Mouse (Mus musculus) embryonic facial prominence, embryonic 13.5 days (tissue): ENCODE measurements around the gene Cpeb1. TPM values are rescaled to one million over a fixed set of nuclear protein-coding genes. Genes with fewer than 3 reads are reported as not detected.
"Not testable (repeated sequence)": the region's sequence is repeated elsewhere in the genome, so short reads cannot be mapped to it uniquely, and the experiment has no call there.

ENCODE experiments used
- ATAC-seq: fragments of 200-750 bp; cut with Nextera tagmentation; 2 replicates; pipeline ENCODE4 v1.8.0; 2017; ENCODE audit warnings: low read depth; ENCODE audit not compliant: insufficient number of reproducible peaks, insufficient read depth, low FRiP score, low TSS enrichment
- H3K27ac ChIP-seq: fragments of 300-500 bp; sonication (generic); 2 replicates; pipeline ENCODE4 v1.5.1; 2015; ENCODE audit warnings: moderate library complexity, mild to moderate bottlenecking, inconsistent platforms
- H3K27me3 ChIP-seq: fragments of 300-500 bp; sonication (generic); 2 replicates; pipeline ENCODE4 v1.6.1; 2015; ENCODE audit warnings: mild to moderate bottlenecking, inconsistent platforms
- H3K36me3 ChIP-seq: fragments of 300-500 bp; sonication (generic); 2 replicates; pipeline ENCODE4 v1.6.1; 2015; ENCODE audit warnings: mild to moderate bottlenecking, inconsistent platforms
- H3K4me1 ChIP-seq: fragments of 300-500 bp; sonication (generic); 2 replicates; pipeline ENCODE4 v1.6.1; 2015; ENCODE audit warnings: inconsistent platforms
- H3K4me2 ChIP-seq: fragments of 300-500 bp; sonication (generic); 2 replicates; pipeline ENCODE4 v1.6.1; 2015; ENCODE audit warnings: moderate library complexity, mild to moderate bottlenecking, inconsistent platforms
- H3K4me3 ChIP-seq: fragments of 300-500 bp; sonication (generic); 2 replicates; pipeline ENCODE4 v1.5.1; 2015; ENCODE audit warnings: mild to moderate bottlenecking, inconsistent platforms
- H3K9ac ChIP-seq: fragments of 300-500 bp; sonication (generic); 2 replicates; pipeline ENCODE4 v1.6.1; 2015; ENCODE audit warnings: mild to moderate bottlenecking, inconsistent platforms
- H3K9me3 ChIP-seq: fragments of 300-500 bp; sonication (generic); 2 replicates; pipeline ENCODE4 v1.6.1; 2016; ENCODE audit warnings: inconsistent platforms
- whole genome bisulfite sequencing: fragments of 180-500 bp; shearing (Covaris S2); methylation state at CpG from one replicate; pipeline ENCODE4 v1.1.7; 2015; ENCODE audit warnings: mixed read lengths; 5-methylcytosine and 5-hydroxymethylcytosine counted together
- polyA plus RNA-seq: library from polyadenylated mRNA; unstranded; fragments of >200 nt; fragmentation: Nextera tagmentation; extraction: Ambion mirVana; gene quantifications from 2 replicates; pipeline ENCODE4 v1.2.1, GENCODE M21; 2015

Cpeb1 gene
- polyA plus RNA-seq, result 0.77 and 1.7 TPM in 2 replicates

- peak within 1 kb of the TSS; percentile 91 for H3K4me2 ChIP-seq
- no peaks in the 10 kb centered on the region for H3K9me3 ChIP-seq
- WGBS, result 1% methylated on average over 28 of the region's 28 CpGs
- H3K4me3 ChIP-seq, result peak within 1 kb of the TSS; percentile 54
- peaks cover 27% of the 10 kb centered on the region for H3K4me1 ChIP-seq
- peak; percentile 39; the same call in 1 of the 2 replicates for ATAC-seq
- H3K9ac ChIP-seq, result peak within 1 kb of the TSS; percentile 51; the same call in 1 of the 2 replicates
- no peak within 1 kb of the TSS for H3K27ac ChIP-seq
- H3K36me3 ChIP-seq, result no peaks in the 10 kb centered on the region
- peaks cover 91% of the 10 kb centered on the region for H3K27me3 ChIP-seq
Observed at GRCm38 (mm10) chr7:81455155-81455651, at the start of gene Cpeb1. Cpeb1 (minus strand) TSS chr7:81455465.

DNA sequence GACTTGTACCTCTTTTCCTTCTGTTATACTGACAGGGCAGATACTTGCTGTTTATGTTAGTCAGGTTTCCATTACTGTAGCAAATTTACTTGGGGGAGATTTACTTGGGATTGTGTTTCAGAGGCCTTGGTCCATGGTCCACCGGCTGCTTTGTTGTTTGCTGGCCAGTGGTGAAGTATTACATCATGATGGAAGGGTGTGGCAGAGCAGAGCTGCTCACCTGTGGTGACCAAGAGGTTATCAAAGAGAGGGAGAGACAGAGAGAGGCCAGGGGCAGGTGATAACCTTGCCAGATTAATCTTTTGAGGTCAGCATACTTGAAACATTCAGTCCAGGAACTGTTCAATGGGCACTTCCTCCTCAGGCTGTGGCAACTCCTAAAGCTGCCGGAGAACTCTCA lies 45.8 kb upstream of the Cpeb1 start:
- ATAC-seq, result no peak
- Histone ChIP-seq H3K4me3 (no peak overlapping the region), H3K9me3 (no peaks in the 10 kb centered on the region), H3K36me3 (no peaks in the 10 kb centered on the region), H3K9ac (no peak overlapping the region), H3K4me2 (no peak overlapping the region), H3K27me3 (peaks cover 21% of the 10 kb centered on the region), H3K4me1 (no peaks in the 10 kb centered on the region), H3K27ac (no peak overlapping the region)
- WGBS, result 63% methylated on average over 2 of the region's 2 CpGs

DNA sequence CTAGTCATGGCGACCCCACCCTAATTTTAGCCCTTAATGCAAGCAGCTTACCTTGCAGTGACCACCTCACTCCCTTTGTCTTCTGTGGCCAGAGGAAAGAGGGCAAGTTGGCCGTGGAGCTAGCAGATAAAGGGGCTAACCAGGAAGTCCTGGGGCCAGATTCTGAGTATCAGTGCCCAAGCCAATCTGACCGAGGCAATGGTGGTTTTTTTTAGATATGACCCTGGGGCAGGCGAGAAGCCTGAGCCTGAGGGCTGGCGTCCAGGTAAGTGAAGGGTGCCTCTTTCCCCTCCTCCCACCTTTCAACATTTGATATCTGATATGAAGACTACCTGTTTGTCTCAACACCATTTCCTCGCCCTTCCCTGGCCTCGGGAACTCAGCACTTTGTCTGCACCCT lies 42.9 kb upstream of the Cpeb1 start, which contains the start of gene BC048679:
TSS of gene BC048679 (minus strand) at position 101 of the 400 bp plus-strand sequence.
- no peak for ATAC-seq
- Histone ChIP-seq H3K4me3 (no peak within 1 kb of the TSS), H3K9me3 (no peaks in the 10 kb centered on the region), H3K4me2 (no peak within 1 kb of the TSS), H3K27me3 (peaks cover 49% of the 10 kb centered on the region), H3K9ac (no peak within 1 kb of the TSS), H3K4me1 (peaks cover 7% of the 10 kb centered on the region), H3K27ac (no peak within 1 kb of the TSS), H3K36me3 (no peaks in the 10 kb centered on the region)
- WGBS, result 55% methylated on average over 7 of the region's 7 CpGs

- Histone ChIP-seq H3K27ac (no peak overlapping the region), H3K4me1 (peaks cover 10% of the 10 kb centered on the region), H3K9me3 (no peaks in the 10 kb centered on the region), H3K27me3 (peaks cover 56% of the 10 kb centered on the region), H3K4me3 (no peak overlapping the region), H3K9ac (no peak overlapping the region), H3K4me2 (no peak overlapping the region), H3K36me3 (no peaks in the 10 kb centered on the region)
- 26% methylated on average over 6 of the region's 6 CpGs for WGBS
- ATAC-seq, result no peak
Observed at GRCm38 (mm10) chr7:81497171-81497570, 41.9 kb upstream of the Cpeb1 start.

GRCm38 (mm10) chr7:81493331-81494021 lies 38.2 kb upstream of the Cpeb1 start, which contains the start of gene Ap3b2:
Ap3b2 (minus strand) TSS chr7:81493925.
- Histone ChIP-seq H3K27me3 (peaks cover 69% of the 10 kb centered on the region), H3K4me1 (peaks cover 10% of the 10 kb centered on the region), H3K27ac (no peak within 1 kb of the TSS), H3K36me3 (no peaks in the 10 kb centered on the region), H3K4me3 (peak within 1 kb of the TSS; percentile 56), H3K9ac (no peak within 1 kb of the TSS), H3K9me3 (no peaks in the 10 kb centered on the region), H3K4me2 (peak within 1 kb of the TSS; percentile 91)
- 0 out of 2 replicates have a peak, but pooled peaks have one; percentile 52 for ATAC-seq
- under 1% methylated on average over 57 of the region's 57 CpGs for WGBS

- Histone ChIP-seq H3K9me3 (no peaks in the 10 kb centered on the region), H3K4me3 (peak overlapping the region; percentile 56; the same call in 1 of the 2 replicates), H3K27me3 (peaks cover 63% of the 10 kb centered on the region), H3K4me1 (peaks cover 10% of the 10 kb centered on the region), H3K9ac (no peak overlapping the region), H3K36me3 (no peaks in the 10 kb centered on the region), H3K27ac (no peak overlapping the region), H3K4me2 (peak overlapping the region; percentile 91)
- no peak for ATAC-seq
- WGBS, result 49% methylated on average over 9 of the region's 9 CpGs
Observed at GRCm38 (mm10) chr7:81492628-81493027, 37.4 kb upstream of the Cpeb1 start.

GRCm38 (mm10) chr7:81489649-81490048 lies 34.4 kb upstream of the Cpeb1 start:
- H3K4me1 ChIP-seq, result peaks cover 10% of the 10 kb centered on the region
- H3K27me3 ChIP-seq, result peaks cover 37% of the 10 kb centered on the region
- H3K4me2 ChIP-seq, result no peak overlapping the region
- 9% methylated on average over 9 of the region's 9 CpGs for WGBS
- no peak for ATAC-seq
- no peak overlapping the region for H3K9ac ChIP-seq
- H3K27ac ChIP-seq, result no peak overlapping the region
- no peaks in the 10 kb centered on the region for H3K9me3 ChIP-seq
- no peaks in the 10 kb centered on the region for H3K36me3 ChIP-seq
- no peak overlapping the region for H3K4me3 ChIP-seq

DNA sequence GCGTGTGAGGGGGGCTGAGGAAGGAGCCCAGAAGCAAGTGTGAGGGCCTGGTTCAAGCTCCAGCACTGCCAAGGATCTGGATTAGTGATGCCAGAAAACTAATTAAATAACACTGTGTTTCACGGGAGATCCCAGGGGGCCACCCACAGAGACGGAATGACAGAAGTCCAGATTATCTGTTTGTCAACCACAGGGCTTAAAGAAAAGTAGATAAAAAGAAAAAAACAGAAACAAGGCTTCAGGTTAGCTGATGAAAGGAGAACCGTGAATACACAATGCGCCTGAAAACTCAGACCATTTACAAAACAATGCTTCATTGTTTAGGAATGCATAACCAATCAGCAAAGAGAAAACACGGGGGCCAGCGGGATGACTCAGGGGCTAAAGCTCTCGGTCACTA lies 25.5 kb upstream of the Cpeb1 start:
- ATAC-seq, result no peak

DNA sequence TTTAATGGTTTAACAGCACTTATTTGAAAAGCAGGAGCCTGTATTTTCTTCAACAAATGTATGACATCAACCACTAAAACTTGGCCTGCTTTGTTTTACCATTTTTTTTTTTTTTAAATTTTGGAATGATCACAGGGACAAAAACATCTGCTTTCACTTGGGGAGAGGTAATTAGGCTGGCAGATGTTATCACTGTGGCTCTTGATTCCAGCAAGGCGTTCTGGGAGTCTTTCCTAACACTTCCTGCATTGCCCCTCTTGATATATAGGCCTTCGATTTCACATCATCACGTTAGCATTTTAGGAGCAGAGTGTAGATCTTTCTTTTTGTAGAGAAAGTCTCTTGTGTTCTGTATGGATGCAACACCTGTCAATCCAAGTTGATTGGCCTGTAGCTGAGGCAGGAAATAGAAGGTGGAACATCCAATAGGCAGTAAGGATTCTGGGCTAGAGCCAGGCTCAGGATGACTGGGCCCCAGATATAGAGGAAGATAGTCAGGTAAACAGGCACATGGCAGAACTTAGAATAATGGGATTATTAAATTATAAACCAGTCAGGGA lies 24.3 kb upstream of the Cpeb1 start:
- H3K9ac ChIP-seq, result no peak overlapping the region
- H3K4me2 ChIP-seq, result no peak overlapping the region
- peaks cover 10% of the 10 kb centered on the region; the same call in 1 of the 2 replicates for H3K4me1 ChIP-seq
- WGBS, result 23% methylated on average over 3 of the region's 3 CpGs
- no peak overlapping the region for H3K4me3 ChIP-seq
- H3K27ac ChIP-seq, result no peak overlapping the region
- no peak for ATAC-seq
- H3K36me3 ChIP-seq, result no peaks in the 10 kb centered on the region
- H3K27me3 ChIP-seq, result peaks cover 38% of the 10 kb centered on the region
- H3K9me3 ChIP-seq, result no peaks in the 10 kb centered on the region

More for the DNA sequence above, 25.5 kb upstream of the Cpeb1 start:
- Histone ChIP-seq H3K9me3 (no peaks in the 10 kb centered on the region), H3K9ac (no peak overlapping the region), H3K27ac (no peak overlapping the region), H3K4me2 (no peak overlapping the region), H3K4me3 (no peak overlapping the region), H3K27me3 (peaks cover 28% of the 10 kb centered on the region), H3K36me3 (no peaks in the 10 kb centered on the region), H3K4me1 (peaks cover 10% of the 10 kb centered on the region; the same call in 1 of the 2 replicates)
- WGBS, result 1% methylated on average over 8 of the region's 8 CpGs

DNA sequence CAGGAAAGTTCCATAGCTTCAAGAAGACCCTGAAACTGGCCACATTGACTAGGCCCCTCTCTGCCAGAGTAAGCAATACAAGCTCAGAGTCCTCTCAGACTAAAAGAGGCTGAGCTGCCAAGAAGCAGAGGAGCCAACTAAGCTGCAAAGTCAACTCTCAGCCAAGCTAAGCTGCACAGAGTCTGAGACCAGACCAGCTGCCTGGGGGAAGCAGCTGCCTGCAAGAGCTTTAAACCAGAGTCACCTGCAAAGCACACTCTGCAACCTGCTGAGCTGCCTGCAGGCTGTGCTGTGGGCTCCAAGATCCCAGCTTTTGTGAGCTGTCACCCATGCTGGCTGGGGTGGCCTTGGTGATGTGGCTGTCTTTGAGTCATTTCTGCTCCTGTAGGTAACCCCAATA lies 23.0 kb upstream of the Cpeb1 start:
- H3K36me3 ChIP-seq, H3K4me2 ChIP-seq, H3K9me3 ChIP-seq, H3K9ac ChIP-seq, H3K4me1 ChIP-seq, H3K4me3 ChIP-seq, H3K27ac ChIP-seq, ATAC-seq: not testable (repeated sequence)
- peaks cover 39% of the 10 kb centered on the region for H3K27me3 ChIP-seq

GRCm38 (mm10) chr7:81476833-81477232 lies 21.6 kb upstream of the Cpeb1 start:
- H3K27ac ChIP-seq, result no peak overlapping the region
- H3K9ac ChIP-seq, result no peak overlapping the region; the same call in 1 of the 2 replicates
- peaks cover 39% of the 10 kb centered on the region for H3K27me3 ChIP-seq
- ATAC-seq, result no peak
- H3K4me1 ChIP-seq, result peaks cover 10% of the 10 kb centered on the region; the same call in 1 of the 2 replicates
- no peaks in the 10 kb centered on the region for H3K36me3 ChIP-seq
- H3K4me2 ChIP-seq, result peak overlapping the region; percentile 46
- peak overlapping the region; percentile 25 for H3K4me3 ChIP-seq
- 3% methylated on average over 24 of the region's 24 CpGs for WGBS
- no peaks in the 10 kb centered on the region for H3K9me3 ChIP-seq

DNA sequence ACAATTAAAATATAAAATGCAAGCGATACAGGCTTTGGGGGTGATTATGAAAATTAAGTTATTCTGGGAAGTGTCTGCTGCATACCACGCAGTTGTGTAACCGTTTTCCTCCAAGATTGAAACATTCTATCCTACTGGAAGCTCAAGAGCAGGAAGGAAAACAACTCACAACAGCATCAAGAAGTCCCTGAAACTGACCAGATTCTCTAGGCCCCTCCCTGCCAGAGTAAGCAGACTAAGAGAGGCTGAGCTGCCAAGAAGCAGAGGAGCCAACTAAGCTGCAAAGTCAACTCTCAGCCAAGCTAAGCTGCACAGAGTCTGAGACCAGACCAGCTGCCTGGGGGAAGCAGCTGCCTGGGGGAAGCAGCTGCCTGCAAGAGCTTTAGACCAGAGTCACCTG lies 20.0 kb upstream of the Cpeb1 start:
- Histone ChIP-seq H3K36me3 (no peaks in the 10 kb centered on the region), H3K4me3 (no peak overlapping the region), H3K27ac (no peak overlapping the region), H3K27me3 (peaks cover 39% of the 10 kb centered on the region), H3K4me1 (peaks cover 10% of the 10 kb centered on the region; the same call in 1 of the 2 replicates), H3K9ac (no peak overlapping the region), H3K4me2 (no peak overlapping the region), H3K9me3 (no peaks in the 10 kb centered on the region)
- WGBS, result 73% methylated on average over 3 of the region's 3 CpGs
- ATAC-seq, result no peak
